Mouse (Mus musculus) heart, embryonic 12.5 days (tissue): ENCODE measurements at regions not wholly inside any gene's neighbourhood (a gene's known extent, or its start where the extent isn't known, plus 50 kb on each side); places are given as distances from the start of the nearest gene placed in this dataset.
A peak's percentile ranks its signal among the peaks of the same experiment; 100 is the strongest.

Experiments
- ATAC-seq: fragments of 200-750 bp; cut with Nextera tagmentation; 2 replicates; pipeline ENCODE4 v1.8.0; 2017; ENCODE audit warnings: moderate TSS enrichment, moderate library complexity; ENCODE audit not compliant: insufficient number of reproducible peaks, low FRiP score
- H3K27ac ChIP-seq: fragments of 300-500 bp; sonication (generic); 2 replicates; pipeline ENCODE4 v1.5.1; 2016; ENCODE audit warnings: mild to moderate bottlenecking, moderate library complexity; ENCODE audit not compliant: poor library complexity, severe bottlenecking
- H3K27me3 ChIP-seq: fragments of 300-500 bp; sonication (generic); replicated peaks from 2 replicates; pipeline ENCODE4 v1.6.1; 2016; ENCODE audit warnings: mild to moderate bottlenecking, moderate library complexity
- H3K36me3 ChIP-seq: fragments of 300-500 bp; sonication (generic); 2 replicates; pipeline ENCODE4 v1.6.1; 2016; ENCODE audit warnings: mild to moderate bottlenecking, moderate library complexity
- H3K4me1 ChIP-seq: fragments of 300-500 bp; sonication (generic); replicated peaks from 2 replicates; pipeline ENCODE4 v1.6.1; 2016; ENCODE audit warnings: mild to moderate bottlenecking
- H3K4me2 ChIP-seq: fragments of 300-500 bp; sonication (generic); 2 replicates; pipeline ENCODE4 v1.6.1; 2016; ENCODE audit warnings: mild to moderate bottlenecking, moderate library complexity
- H3K4me3 ChIP-seq: fragments of 300-500 bp; sonication (generic); 2 replicates; pipeline ENCODE4 v1.5.1; 2016; ENCODE audit warnings: mild to moderate bottlenecking
- H3K9ac ChIP-seq: fragments of 300-500 bp; sonication (generic); 2 replicates; pipeline ENCODE4 v1.6.1; 2016; ENCODE audit warnings: mild to moderate bottlenecking, moderate library complexity
- H3K9me3 ChIP-seq: fragments of 300-500 bp; sonication (generic); replicated peaks from 2 replicates; pipeline ENCODE4 v1.6.1; 2016; ENCODE audit warnings: mild to moderate bottlenecking, moderate library complexity
- WGBS: fragments of 180-500 bp; shearing (Covaris S2); methylation state at CpG from one replicate; pipeline ENCODE4 v1.1.7; 2016; 5-methylcytosine and 5-hydroxymethylcytosine counted together

DNA sequence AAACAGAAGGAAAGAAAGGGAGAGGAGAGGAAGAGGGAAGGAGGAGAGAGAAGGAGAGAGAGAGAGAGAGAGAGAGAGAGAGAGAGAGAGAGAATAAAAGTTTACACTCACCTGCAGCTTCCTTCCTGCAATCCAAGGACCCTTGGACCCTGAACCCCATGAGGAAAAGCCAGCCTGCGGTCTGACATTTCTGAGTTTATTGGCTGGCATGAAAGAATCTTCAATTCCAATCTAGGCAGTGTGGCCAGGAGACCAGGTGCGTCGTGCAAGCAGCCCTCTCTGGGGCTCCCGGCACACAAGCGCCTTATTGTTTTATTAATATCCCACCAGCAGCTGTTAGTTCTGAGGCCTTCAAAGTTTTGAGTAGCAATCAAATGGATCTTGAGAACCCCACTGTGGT is 260.1 kb upstream of the Eef2kmt start:
- Histone ChIP-seq H3K4me1 (no peaks in the 10 kb centered on the region), H3K36me3 (no peaks in the 10 kb centered on the region), H3K4me2 (no peak overlapping the region), H3K27me3 (0 out of 2 replicates have a peak, but pooled peaks cover 4% of the 10 kb centered on the region), H3K9ac (no peak overlapping the region), H3K4me3 (no peak overlapping the region), H3K9me3 (no peaks in the 10 kb centered on the region; the same call in 1 of the 2 replicates), H3K27ac (no peak overlapping the region)
- no peak for ATAC-seq
- 80% methylated on average over 5 of the region's 5 CpGs for WGBS

DNA sequence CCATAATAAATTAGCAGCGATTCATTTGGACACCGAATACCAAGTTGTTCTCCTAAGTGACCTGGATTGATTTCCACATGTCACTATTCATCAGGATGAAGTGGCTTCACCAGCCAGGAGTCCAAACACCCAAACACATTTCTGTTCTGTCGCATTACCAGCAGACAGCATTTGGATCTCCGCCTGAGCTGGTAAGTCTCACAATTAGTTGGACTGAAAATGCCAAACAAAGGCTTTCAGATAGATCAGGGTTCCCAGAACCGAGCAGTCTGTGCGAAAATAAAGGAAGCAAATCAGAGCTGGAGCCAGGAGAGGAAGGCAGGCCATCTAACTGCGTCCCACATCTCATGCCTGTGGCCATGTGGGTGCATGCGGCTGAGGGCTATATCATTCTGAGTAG is 251.5 kb upstream of the Eef2kmt start:
- H3K9me3 ChIP-seq: no peaks in the 10 kb centered on the region
- no peak overlapping the region for H3K4me3 ChIP-seq
- H3K4me2 ChIP-seq: no peak overlapping the region
- H3K9ac ChIP-seq: no peak overlapping the region
- no peak for ATAC-seq
- no peaks in the 10 kb centered on the region for H3K4me1 ChIP-seq
- no peak overlapping the region for H3K27ac ChIP-seq
- H3K36me3 ChIP-seq: no peaks in the 10 kb centered on the region
- H3K27me3 ChIP-seq: 0 out of 2 replicates have a peak, but pooled peaks cover 4% of the 10 kb centered on the region
- WGBS: 77% methylated on average over 8 of the region's 8 CpGs

DNA sequence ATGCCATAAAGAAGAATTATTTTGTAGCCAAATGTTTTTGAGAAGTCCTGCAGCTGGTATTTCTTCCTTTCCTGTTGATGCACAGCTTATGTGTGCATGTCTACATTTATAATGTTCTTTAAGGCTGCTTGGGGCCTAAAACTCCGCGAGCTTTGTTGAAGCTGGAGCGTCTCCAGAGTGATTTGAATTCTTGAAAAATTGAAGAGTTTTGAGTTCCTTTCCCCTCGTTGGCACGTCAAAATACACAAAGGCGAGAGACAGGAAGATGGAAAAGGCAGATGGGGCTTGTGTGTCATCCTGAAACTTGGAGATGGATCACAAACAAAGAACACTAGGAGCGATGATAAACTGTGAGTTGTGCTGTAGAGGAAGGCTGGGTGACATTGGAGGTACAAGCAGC is 246.2 kb upstream of the Eef2kmt start:
- Histone ChIP-seq H3K4me3 (no peak overlapping the region), H3K9ac (no peak overlapping the region), H3K36me3 (no peaks in the 10 kb centered on the region), H3K27ac (no peak overlapping the region), H3K4me1 (no peaks in the 10 kb centered on the region), H3K9me3 (no peaks in the 10 kb centered on the region), H3K4me2 (no peak overlapping the region), H3K27me3 (no peaks in the 10 kb centered on the region)
- WGBS: 86% methylated on average over 7 of the region's 7 CpGs
- ATAC-seq: no peak

DNA sequence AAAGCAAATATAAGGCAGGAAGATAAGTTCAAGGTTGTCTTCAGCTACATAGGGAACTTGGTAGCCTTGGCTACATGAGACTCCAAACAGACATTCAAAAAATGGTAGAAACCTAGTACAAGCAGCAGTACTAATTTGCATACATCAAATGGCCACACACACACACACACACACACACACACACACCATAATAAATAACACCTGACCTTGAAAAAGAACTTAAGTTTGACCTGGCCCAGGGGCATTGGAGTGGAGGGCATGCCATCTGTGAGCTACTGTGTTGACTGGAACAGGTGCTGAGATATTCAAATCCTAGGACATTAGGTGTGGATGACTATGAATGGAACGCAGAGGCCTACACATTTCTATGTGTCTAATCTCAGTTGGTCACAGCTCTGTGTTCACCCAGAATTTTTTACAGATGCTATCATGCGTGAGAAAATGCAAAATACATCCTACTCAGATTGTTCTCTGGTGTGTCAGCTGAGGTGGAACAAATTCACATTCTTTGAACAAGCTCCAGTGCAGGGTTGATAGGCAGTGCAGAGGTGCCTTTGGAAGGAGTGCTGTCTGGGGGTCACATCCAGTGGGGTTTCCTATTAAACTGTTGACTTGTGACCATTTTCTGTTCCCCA is 240.4 kb upstream of the Eef2kmt start:
- H3K4me3 ChIP-seq: no peak overlapping the region
- no peaks in the 10 kb centered on the region for H3K4me1 ChIP-seq
- no peak for ATAC-seq
- H3K9me3 ChIP-seq: no peaks in the 10 kb centered on the region
- H3K27ac ChIP-seq: no peak overlapping the region
- 80% methylated on average over 2 of the region's 2 CpGs for WGBS
- H3K27me3 ChIP-seq: no peaks in the 10 kb centered on the region
- H3K36me3 ChIP-seq: no peaks in the 10 kb centered on the region
- no peak overlapping the region for H3K9ac ChIP-seq
- H3K4me2 ChIP-seq: no peak overlapping the region

DNA sequence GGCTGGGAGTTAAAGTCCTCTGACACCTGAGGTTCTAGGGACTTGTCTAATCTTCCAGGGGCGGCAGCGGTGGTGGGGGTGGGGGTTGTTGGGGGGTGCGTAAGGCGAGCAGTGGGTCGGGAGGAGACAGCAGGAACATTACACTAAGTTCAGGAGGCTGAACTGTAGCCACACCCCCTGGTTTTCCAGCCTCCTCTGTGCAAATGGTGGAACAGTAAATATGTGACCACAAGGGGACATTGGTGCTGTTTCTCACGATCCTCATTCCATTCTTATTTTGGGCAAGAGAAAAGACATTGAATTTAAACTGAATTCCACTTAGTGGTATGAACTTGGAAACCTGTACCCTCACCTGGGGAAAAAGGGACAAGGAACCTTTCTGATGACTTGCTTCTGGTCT is 237.6 kb upstream of the Eef2kmt start:
- no peaks in the 10 kb centered on the region for H3K36me3 ChIP-seq
- no peak overlapping the region for H3K4me3 ChIP-seq
- H3K9ac ChIP-seq: no peak overlapping the region
- H3K9me3 ChIP-seq: no peaks in the 10 kb centered on the region
- no peak overlapping the region for H3K4me2 ChIP-seq
- H3K27ac ChIP-seq: no peak overlapping the region
- ATAC-seq: no peak
- WGBS: 22% methylated on average over 6 of the region's 6 CpGs
- H3K27me3 ChIP-seq: no peaks in the 10 kb centered on the region
- no peaks in the 10 kb centered on the region for H3K4me1 ChIP-seq

DNA sequence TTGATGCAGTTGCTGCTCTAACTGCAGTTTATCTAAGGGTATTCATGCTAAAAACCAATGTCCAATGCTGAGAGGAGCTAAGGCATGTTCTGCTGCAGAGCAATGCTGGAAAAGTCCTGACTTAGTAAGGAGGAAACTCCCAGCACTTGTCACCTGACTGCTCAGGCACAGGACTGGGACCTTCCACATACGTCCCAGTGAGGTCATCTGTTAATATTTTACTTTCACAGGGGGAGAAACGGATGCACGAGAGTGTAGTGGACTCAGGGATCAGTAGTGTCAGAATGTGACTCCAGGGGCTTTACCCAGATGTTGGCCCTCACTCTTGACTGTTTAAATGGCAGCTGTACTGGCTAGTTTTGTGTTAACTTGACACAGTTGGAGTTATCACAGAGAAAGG is 231.5 kb upstream of the Eef2kmt start:
- 66% methylated on average over 3 of the region's 3 CpGs for WGBS
- no peaks in the 10 kb centered on the region for H3K4me1 ChIP-seq
- H3K4me2 ChIP-seq: no peak overlapping the region
- ATAC-seq: no peak
- no peaks in the 10 kb centered on the region for H3K36me3 ChIP-seq
- peaks cover 11% of the 10 kb centered on the region for H3K27me3 ChIP-seq
- no peak overlapping the region for H3K4me3 ChIP-seq
- no peaks in the 10 kb centered on the region for H3K9me3 ChIP-seq
- no peak overlapping the region for H3K27ac ChIP-seq
- no peak overlapping the region for H3K9ac ChIP-seq

DNA sequence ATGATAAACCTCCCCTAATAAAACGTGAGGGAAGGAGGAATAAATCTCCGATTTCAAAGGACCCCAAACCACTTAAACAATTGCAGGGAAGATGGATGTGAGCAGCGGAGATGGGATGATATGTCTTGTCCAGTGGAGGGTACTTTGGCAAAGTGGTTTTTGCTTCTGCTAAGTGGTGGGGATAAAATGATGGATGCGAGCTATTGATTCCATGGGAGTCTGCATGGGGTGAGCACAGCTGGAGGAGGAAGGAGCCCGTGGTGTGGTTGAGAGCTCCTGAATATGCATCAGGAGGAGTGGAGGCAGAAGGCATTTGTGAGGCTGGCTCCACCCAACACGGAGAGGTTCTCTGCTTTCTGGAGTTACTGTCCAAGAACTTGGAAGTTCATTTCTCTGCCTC is 227.6 kb upstream of the Eef2kmt start:
- no peak overlapping the region for H3K4me3 ChIP-seq
- no peaks in the 10 kb centered on the region for H3K9me3 ChIP-seq
- H3K9ac ChIP-seq: no peak overlapping the region
- 24% methylated on average over 6 of the region's 6 CpGs for WGBS
- H3K27ac ChIP-seq: no peak overlapping the region
- no peak overlapping the region for H3K4me2 ChIP-seq
- ATAC-seq: no peak
- H3K4me1 ChIP-seq: no peaks in the 10 kb centered on the region
- H3K36me3 ChIP-seq: no peaks in the 10 kb centered on the region
- peaks cover 11% of the 10 kb centered on the region for H3K27me3 ChIP-seq

DNA sequence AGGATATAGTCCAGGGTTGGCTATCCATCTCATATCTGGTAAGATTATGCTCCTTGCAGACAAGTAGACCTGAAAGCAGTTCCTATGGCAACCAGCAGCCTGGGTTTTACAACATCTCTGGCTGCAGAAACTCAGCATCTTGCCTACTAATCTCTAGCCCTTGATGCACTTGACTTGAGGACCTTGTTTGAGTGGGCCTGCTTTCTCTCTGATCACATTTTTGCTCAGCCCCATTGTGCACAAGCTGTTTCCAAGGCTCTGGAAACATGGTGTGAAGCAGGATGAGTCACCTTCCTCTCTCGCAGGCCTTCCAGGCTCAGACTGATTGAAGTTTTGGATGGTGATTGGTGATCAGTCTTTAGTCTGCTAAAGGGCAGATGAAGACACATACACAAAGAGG is 224.4 kb upstream of the Eef2kmt start:
- Histone ChIP-seq H3K27me3 (peaks cover 11% of the 10 kb centered on the region), H3K36me3 (no peaks in the 10 kb centered on the region), H3K4me3 (no peak overlapping the region), H3K9me3 (no peaks in the 10 kb centered on the region), H3K27ac (no peak overlapping the region), H3K4me2 (no peak overlapping the region), H3K9ac (no peak overlapping the region), H3K4me1 (no peaks in the 10 kb centered on the region)
- ATAC-seq: no peak
- WGBS: 33% methylated on average over 1 of the region's 1 CpGs

DNA sequence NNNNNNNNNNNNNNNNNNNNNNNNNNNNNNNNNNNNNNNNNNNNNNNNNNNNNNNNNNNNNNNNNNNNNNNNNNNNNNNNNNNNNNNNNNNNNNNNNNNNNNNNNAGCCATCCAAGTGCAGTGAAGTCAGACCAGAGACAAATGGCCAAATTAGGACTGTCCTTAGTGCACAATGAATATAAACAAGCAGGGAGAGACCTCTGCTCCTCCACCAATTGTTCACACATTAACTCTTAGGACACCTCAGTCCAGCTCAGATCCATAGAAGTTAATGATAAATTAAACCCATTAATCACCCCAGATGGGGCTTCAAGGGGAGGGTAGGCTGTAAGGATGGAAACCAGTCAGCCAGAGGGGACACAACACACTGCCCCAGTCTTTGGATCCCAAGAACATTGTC is 223.2 kb upstream of the Eef2kmt start:
- H3K9ac ChIP-seq: no peak overlapping the region
- H3K27ac ChIP-seq: no peak overlapping the region
- no peak overlapping the region for H3K4me2 ChIP-seq
- peaks cover 7% of the 10 kb centered on the region for H3K27me3 ChIP-seq
- ATAC-seq: no peak
- H3K4me3 ChIP-seq: no peak overlapping the region
- no peaks in the 10 kb centered on the region for H3K36me3 ChIP-seq
- H3K4me1 ChIP-seq: no peaks in the 10 kb centered on the region
- H3K9me3 ChIP-seq: no peaks in the 10 kb centered on the region

DNA sequence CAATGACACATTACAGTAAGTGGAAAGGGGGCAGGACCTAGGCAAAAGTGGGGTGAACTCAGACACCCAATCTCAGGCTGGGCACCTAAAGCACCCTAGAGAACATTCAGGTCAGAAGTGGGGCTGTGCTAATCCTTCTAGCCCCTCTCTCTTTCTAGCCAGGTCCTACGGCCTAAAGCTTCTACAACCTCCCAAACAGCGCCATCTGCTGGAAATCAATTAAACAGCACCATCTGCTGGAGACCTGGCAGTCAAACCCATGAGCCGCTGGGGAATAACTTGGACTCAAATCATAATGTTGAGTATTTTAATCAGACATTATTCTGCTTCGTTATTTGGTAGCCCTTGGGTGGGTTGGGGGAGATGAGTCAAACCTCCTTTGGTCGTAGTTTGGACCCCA is 215.5 kb upstream of the Eef2kmt start:
- Histone ChIP-seq H3K36me3 (no peaks in the 10 kb centered on the region), H3K27me3 (0 out of 2 replicates have a peak, but pooled peaks cover 9% of the 10 kb centered on the region), H3K27ac (no peak overlapping the region), H3K9me3 (no peaks in the 10 kb centered on the region), H3K4me1 (peaks cover 7% of the 10 kb centered on the region; the same call in 1 of the 2 replicates), H3K4me2 (no peak overlapping the region), H3K4me3 (no peak overlapping the region), H3K9ac (no peak overlapping the region)
- ATAC-seq: no peak
- WGBS: 19% methylated on average over 5 of the region's 5 CpGs

DNA sequence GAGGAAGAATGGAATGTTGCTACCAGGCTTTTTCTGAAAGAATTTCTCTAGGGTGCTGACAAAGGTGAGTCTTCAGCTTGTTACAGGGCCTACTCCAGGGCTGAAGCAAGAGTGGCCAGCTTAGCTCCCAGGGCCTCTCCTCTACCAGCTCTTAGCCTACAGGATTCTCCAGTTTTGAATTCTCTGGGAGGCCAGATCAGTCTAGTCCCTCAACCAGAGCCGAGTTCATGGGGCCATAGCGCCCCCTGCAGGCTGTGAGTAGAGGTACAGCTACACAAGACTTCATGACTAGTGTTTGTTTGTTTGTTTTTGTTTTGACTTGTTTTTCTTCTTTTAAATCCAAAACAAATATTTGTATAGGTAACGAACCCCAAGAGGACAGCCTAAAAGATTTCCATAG is 211.8 kb upstream of the Eef2kmt start:
- Histone ChIP-seq H3K4me2 (no peak overlapping the region), H3K4me1 (peaks cover 7% of the 10 kb centered on the region; the same call in 1 of the 2 replicates), H3K27ac (no peak overlapping the region), H3K27me3 (0 out of 2 replicates have a peak, but pooled peaks cover 2% of the 10 kb centered on the region), H3K4me3 (no peak overlapping the region), H3K9me3 (no peaks in the 10 kb centered on the region), H3K36me3 (no peaks in the 10 kb centered on the region), H3K9ac (no peak overlapping the region)
- ATAC-seq: peak; percentile 35; the same call in 1 of the 2 replicates
- WGBS: 4% methylated on average over 3 of the region's 3 CpGs

DNA sequence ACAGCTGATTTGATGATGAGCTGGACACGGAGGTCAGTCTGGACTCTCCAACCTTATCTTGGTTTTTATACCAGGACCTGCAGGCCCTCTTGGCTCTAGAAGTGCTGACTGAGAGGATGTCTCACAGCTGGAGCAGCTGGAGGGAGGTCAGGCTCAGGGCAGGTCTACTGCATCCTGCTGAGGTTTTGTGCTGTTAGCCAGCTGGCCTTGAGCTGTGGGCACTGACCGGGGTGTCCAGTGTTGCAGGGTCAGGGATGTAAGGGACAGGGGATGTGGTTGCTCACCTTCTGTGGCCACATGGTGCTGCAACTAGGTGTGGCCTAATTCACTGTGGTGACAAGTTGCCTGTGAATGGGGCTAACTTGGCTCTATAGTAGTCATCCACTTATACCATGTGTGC is 211.0 kb upstream of the Eef2kmt start:
- Histone ChIP-seq H3K4me3 (no peak overlapping the region), H3K9ac (no peak overlapping the region), H3K9me3 (no peaks in the 10 kb centered on the region), H3K4me2 (no peak overlapping the region), H3K27ac (no peak overlapping the region), H3K27me3 (no peaks in the 10 kb centered on the region), H3K4me1 (peaks cover 7% of the 10 kb centered on the region; the same call in 1 of the 2 replicates), H3K36me3 (no peaks in the 10 kb centered on the region)
- ATAC-seq: no peak
- WGBS: 45% methylated on average over 2 of the region's 2 CpGs
